Mouse (Mus musculus): Measurements from ENCODE around the gene 0610012G03Rik.
A peak's percentile ranks its signal among the peaks of the same experiment; 100 is the strongest.
"Not testable (repeated sequence)": the region's sequence is repeated elsewhere in the genome, so short reads cannot be mapped to it uniquely, and the experiment has no call there.

0610012G03Rik gene

DNA sequence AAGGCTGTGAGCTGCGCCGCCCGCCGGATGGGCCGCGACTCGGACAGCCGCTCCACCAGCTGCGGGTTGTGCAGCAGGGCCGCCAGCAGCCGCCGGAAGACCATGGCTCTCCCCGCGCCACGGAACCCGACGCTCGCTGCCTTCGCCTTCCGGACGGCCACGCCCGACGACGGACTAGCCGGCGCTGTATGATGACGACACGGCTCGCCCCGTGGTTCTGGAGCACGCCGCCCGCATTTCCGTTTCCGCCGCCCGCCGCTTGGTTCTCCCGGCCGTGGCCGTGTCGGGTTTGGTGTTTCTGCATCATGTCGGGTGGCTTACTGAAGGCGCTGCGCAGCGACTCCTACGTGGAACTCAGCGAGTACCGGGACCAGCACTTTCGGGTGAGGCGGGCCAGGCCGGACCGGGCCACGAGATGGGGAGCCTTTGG lies at the start of gene 0610012G03Rik, which contains the start of gene Ncbp2:
0610012G03Rik (minus strand) TSS at position 150 of the 430 bp plus-strand sequence.
Ncbp2 (plus strand) TSS at position 169 of the 430 bp plus-strand sequence.
- DNase-seq (ENCODE audit: low read depth, low spot score) = peak; percentile 93

DNA sequence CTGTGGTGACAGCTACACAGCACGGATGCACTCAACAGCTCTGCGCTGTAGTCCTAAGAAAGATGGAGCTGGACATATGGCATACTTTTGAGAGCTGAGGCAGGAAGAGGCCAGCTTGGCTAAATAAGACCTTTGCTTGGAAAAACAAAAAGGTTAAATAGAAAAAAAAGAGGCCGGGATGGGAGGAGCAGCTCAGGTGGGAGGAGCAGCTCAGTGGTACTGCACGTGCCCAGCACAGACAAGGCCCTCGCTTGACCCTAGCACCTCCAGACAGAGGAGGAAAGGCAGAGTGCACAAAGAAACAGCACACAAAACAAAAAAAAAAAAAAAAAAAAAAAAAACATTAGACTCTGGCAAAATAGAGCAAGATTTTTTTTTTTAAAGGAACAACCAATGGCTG lies 48.1 kb upstream of the 0610012G03Rik start:
- DNase-seq (ENCODE audit: low read depth, low spot score) = no peak

DNA sequence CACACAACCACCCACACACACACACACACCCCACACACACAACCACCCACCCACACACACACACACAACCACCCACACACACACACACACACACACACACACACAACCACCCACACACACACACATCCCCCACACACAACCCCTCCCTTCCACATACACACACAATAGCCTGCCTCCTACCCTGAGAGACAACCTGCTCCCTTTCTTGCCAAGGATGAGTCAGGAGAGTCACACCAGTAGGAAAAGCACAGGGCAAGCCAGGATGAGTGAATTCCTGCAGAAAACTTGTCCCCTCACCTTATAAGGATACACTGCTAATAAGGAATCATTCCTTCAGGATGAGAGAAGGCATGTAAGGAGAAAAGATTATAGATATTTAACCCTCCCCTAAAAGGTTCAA lies 45.7 kb upstream of the 0610012G03Rik start:
- DNase-seq (ENCODE audit: low read depth, low spot score) = no peak

DNA sequence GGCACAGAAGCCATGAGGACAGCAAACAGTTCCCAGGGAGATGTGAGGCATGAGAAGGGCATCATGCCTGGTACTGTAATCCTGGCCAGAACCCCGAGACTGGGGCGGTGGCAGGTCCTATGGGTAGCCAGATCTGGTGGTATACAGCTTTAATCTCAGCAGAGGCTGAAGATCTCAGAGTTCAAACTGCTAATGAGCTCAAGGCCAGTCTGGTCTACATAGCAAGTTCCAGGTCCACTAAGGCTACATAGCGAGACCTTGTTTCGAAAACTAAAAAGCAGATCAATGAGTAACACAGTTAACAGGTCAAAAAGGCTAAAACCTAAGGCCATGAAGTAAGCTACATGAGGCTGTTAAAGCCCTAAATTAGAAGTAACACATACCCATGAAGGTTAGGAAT lies 44.9 kb upstream of the 0610012G03Rik start:
- DNase-seq (ENCODE audit: low read depth, low spot score) = no peak

DNA sequence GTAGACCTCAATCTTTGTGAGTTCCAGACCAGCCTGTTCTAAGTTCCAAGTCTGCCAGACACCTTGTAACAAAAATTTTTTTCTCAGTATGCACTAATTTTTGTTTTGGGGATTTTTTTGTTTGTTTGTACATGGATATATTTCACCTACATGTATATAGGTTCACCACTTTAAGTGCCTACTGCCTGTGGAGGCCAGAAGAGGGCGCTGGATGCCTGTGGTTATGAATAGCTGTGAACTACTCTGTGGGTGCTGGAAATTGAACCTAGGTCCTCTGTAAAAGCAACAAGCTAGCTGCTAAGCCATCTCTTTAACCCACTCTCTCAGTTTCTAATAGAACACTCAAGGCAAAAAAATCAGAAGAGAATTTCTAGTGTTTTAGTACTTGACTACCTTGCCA lies 43.7 kb upstream of the 0610012G03Rik start:
- DNase-seq (ENCODE audit: low read depth, low spot score) = peak; percentile 54

DNA sequence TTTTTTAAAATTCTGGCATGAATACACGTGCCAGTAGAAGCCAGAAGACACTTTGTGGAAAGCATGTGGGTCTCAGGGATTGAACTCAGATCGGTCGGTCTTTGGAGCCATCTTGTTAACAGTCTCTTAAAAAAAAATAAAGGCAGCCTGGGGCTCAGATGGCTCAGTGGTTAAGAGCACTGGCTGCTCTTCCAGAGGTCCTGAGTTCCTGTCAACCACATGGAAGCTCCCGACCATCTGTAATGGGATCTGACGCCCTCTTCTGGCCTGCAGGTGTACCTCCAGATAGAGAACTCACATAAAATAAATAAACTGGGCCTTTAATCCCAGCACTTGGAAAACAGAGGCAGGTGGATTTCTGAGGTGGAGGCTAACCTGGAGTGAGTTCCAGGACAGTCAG lies 32.7 kb upstream of the 0610012G03Rik start:
- peak; percentile 82 for DNase-seq (ENCODE audit: low read depth, low spot score)

DNA sequence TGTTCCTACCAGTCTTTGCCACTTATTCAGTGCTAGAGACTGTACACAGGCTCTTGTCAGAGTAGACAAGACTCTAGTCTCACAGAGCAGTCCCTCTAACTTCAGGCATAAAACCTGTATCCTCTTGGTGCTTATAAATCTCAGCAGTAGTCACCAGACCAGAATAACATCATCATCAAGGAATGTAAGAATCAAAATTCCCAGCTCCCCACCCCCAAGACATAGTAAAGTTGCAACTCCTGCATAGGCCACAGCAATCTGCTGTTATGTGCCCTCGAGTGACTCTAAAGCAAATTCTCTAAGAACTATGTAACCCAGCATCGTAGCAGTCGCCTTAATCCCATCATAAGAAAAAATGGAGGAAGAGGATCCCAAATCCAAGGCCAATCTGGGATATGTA lies 31.2 kb upstream of the 0610012G03Rik start:
- no peak for DNase-seq (ENCODE audit: low read depth, low spot score)

DNA sequence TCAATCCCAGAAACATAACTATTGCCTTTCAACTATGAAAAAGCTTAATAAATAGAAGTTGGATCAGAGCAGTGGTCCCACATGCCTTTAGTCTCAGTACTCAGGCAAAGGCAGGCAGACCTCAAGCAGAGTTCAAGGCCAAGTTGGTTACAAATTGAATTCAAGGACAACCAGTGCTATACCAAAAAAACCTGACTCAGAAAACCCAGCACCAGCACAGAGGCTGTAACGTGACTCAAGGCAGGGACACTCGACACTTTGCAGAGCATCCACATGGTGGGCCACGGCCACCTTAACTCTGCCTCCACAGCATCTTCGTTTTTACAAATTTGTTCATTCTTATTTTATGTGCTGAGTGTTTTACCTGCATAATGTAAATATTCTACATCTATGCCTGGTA lies 27.0 kb upstream of the 0610012G03Rik start:
- no peak for DNase-seq (ENCODE audit: low read depth, low spot score)

DNA sequence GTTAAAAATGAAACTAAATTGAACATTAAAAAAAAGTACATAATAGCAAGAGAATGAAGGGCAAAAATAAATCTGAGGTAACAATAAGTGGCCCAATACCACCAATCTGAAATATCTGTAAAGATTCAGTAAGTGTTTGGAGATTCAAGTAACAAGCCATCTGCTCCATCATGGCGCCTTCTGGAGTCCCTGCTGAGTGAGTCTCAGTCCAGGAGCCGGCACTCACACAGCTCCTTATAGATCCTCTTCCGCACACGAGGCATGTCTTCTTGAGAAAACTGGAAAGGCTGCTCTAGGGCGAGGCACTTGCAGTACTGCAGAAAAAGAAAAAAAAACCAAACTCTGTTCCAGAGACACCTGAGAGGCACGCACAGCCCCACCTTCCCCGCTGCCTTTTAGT lies 14.9 kb upstream of the 0610012G03Rik start:
- no peak for DNase-seq (ENCODE audit: low read depth, low spot score)

DNA sequence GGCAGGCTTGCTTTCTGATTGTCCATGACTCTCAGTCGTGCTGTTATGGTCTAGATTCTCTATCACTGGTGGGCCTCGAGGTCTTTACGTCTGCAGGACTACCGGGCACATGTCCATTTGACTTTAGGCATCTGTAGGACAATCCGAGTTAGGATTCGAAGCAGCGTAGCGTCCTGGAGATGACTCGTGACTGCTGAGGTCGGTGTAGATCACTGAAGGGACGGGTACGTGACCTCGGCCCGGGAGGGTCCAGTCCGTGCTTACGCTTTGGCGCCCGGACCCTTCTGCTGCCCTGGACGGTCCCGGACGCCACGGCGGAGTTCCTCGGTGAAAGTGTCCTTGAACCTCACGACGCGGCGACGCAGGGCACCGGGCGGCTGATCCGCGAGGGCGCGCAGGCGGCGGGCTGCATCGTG lies 385 bp downstream of the 0610012G03Rik start:
- DNase-seq (ENCODE audit: low read depth, low spot score) = no peak

DNA sequence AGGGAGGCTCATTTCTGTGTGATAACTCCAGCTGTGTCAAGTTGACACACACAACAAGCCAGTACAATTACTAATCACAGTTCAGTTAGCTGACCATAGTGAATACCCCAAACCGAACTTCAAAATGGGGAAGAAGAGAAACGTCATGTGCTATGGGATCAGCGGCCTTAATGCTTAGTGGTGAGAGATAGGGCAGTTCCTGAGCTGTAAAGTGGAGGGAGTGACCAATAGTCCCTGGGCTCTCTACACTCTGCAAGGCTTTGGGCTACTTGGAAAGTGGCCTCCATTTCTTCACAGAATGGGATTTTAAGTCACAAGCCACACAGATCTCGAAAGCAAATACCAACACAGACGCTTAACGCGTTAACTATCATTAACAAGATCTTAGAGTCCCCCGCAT lies 961 bp downstream of the 0610012G03Rik start:
- no peak for DNase-seq (ENCODE audit: low read depth, low spot score)

DNA sequence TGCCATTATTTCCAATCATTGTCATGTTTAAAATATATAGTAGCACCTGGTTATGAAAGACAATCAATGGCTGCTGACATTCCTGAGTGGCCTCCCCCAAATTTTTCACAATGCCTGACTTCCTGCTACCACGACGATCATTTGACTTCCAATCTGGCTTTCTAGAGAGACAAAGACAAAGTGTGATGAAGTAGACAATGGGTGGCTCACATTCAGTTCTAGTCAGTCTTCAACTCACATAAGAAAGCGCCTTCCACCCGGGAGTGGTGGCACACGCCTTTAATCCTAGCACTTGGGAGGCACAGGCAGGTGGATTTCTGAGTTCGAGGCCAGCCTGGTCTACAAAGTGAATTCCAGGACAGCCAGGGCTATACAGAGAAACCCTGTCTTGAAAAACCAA lies 2.3 kb downstream of the 0610012G03Rik start:
- not testable (repeated sequence) for DNase-seq (ENCODE audit: low read depth, low spot score)

DNA sequence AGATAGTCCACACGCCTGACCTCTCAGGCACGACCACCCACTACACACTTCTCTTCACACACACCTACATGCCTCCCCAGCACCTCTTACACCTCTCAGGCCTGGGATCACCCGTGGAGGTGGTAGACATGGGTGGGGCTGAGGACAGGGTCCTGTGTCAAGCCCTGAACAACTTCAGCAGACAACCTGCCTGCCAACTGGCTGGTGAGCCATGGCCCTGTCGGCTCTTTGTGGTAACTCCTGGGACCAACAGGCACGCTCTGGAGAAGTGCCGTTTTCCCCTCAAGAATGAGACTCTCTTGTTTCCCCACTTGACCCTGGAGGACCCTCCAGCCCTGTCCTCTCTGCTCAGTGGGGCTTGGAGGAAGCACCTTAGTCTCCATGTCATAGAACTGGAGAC lies 2.9 kb downstream of the 0610012G03Rik start:
- no peak for DNase-seq (ENCODE audit: low read depth, low spot score)

DNA sequence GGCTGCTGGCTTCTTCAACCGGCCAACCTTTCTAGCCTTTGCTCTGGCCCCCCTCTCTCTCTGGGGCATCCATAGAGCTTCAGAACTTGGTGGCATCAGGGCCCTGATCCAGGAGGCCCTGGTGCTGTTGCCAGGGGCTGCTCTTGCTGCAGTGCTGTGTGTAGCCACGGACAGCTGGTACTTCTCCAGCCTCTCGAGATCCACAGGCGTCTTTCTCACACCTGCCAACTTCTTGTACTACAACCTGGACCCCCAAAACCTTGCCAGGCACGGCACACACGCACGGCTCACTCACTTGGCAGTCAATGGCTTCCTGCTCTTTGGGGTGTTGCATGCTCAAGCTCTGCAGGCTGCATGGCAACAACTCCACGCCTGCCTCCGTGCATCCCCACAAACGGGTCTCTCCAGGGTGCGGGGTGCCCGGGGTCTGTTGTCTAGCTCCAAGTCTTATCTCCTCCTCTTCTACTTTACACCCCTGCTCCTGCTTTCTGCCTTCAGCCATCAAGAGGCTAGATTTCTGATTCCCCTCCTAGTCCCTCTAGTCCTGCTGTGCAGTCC lies 3.5 kb downstream of the 0610012G03Rik start:
- DNase-seq (ENCODE audit: low read depth, low spot score) = no peak

DNA sequence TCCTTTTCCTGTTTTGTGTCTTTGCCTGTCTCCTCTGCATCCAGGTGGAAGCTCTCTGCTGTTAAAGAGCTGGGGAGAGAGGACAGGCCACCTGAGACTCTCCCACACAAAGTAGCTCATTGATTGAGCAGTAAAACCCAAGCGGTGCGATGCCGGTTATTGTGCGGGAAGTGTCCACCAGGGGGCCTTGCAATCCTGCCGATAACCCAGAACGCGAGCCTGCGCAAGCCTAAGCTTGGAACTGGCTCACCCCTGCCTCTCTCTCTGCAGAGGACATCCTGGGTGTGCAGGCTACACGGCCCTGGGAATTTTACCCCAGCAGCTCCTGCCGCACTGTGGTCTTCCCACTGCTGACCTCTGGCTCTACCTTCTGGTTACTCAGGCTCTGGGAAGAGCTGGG lies 4.3 kb downstream of the 0610012G03Rik start:
- DNase-seq (ENCODE audit: low read depth, low spot score) = peak; percentile 78

DNA sequence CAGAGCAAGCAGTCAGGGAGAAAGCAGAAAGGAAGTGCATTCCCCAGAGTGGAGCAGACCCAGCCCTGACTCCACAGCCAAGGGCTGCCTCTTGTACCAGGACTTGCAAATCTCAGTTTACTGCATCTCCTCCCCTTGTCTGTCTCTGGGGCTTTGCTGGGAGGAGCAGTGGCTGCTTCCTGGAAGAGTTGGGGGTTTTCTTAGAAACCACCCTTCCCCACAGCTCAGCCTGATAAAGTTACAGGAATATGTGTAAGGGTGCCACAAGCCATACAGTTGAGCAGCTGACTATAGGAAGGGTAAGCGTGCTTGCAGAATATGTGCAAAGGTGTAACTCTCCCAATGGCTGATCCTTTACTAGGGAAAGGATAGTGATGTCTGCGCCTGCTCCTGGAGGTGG lies 7.7 kb downstream of the 0610012G03Rik start:
- DNase-seq (ENCODE audit: low read depth, low spot score) = no peak

DNA sequence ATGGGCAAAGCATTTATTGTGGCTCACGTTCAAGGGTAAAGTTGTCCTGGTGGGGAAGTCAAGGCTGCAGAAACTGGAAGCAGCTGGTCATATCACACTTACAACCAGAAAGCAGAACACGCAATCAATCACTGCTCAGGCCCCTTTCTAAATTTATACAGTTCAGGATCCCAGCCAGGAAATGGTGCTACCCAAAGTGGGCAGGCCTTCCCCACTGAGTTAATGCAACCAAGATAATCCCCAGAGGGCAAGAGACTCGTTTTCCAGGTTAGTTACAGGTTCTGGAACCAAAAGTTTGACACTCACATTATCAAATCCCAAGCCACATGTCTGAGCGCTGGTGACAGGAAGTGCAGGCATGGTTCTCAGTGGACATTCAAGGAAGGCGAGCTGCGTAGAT lies 9.4 kb downstream of the 0610012G03Rik start:
- no peak for DNase-seq (ENCODE audit: low read depth, low spot score)

DNA sequence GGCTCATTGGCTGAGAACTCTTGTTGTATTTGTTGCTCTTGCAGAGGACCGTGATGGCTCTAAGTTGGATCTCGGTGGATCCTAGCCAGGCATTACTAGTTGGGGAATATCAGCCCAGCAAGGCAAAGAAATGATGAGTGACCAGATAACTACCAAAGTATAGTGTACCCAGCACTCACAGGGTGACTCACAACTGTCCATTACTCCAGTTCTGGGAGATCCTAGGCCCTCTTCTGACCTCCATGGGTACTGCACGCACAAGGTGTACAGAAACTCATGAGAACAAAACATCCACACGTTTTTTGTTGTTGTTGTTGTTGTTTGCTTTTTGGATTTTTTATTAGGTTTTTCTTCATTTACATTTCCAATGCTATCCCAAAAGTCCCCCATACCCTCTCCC lies 11.7 kb downstream of the 0610012G03Rik start:
- DNase-seq (ENCODE audit: low read depth, low spot score) = no peak

DNA sequence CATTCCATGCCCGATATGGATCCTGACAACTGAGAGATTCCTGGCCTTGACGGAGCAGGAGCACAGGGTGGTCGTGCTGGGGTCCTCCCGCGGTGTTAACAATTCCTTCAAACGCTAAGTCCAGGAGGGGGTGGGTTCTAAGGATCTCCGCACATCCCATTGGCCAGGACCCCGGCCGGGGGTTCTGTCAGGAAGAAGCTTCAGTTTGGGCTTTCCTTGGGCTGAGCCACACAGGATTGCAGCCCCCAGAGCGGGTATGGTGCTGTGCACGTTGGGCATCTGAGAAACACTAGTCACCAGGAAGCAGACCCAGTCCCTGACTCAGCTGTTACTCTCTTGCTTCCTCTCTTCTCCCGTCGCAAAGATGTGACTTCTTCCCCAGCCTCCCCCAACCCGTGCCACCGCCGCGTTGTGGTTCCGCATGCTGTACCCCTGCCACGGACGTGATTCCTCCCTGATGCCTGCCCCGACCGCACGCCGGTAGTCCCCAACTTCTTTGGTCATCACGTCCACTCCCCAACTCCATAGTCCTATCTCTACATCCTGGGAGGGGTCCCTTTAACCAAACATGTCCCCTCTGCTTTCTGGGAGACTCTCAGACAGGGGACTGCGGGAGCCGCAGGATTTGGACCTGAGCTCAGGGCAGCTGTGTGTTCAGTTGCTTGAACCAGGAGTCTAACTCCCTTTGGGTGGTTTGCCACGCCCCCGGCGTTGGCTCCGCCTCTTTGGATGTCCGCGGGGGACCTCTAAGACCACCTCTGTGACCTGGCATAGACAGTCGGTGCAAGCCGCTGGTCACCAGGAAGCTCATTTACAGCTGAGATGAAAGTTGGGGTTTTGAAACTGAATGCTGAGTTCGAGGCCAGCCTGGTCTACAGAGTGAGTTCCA lies 13.0 kb downstream of the 0610012G03Rik start:
- DNase-seq (ENCODE audit: low read depth, low spot score) = no peak

DNA sequence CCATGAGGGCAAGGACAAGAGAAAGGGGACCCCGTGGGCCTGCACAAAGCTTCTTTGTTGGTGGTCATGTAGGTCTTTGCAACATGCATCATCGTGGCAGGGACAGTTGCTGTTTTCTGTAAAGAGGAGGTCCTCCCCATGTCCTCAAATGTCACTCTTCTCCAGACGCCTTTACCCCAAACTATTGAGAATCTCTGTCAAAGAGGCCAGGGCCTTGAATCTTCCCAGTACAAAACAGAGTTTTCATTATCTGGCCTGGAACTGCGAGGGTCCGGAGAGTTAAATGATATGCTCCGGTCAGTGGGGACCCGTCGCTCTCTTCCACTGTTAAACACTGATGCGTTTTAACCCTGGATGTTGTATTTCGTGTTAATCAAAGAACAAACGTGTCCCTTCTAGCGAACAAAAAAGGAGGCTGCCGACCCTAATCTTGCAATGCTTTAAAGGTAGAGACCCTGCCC lies 13.7 kb downstream of the 0610012G03Rik start:
- DNase-seq (ENCODE audit: low read depth, low spot score) = no peak

DNA sequence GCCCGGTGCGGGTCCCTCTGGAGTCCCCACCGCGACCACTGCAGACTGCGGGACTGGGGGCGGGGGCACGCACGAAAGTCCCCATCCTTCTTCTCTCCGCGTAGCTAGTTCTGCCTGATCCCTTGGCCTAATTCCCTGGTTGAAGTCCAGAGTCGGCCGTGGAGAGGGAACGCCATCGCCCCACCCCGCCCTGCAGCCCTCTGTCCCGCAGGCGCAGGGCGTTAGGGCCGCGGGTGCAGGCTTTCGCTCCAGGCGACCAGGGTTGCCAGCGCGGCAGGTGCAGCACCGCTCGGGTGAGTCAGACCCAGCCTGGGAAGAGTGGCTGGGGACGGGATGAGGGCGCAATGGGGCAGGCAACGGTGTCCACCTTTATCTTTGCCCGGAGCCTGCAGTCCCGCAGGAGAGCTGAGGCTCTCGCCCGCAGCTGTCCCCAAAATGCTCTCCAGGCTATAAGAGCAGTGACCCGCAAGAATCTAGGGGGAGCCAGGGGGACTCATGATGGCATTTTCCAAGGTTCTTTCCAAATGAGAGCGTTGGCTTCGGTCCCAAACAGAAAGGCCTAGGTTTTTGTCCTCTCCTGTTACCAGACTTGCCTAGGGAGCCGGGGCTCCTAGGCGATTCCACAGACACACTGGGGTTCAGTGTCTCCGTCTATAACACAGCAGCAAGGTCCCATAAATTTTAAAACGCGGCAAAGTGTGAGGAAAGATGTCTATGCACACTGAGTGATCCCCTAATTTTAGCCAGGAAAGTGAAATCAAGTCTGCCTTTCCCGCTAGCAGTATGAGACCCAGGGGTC lies 14.3 kb downstream of the 0610012G03Rik start, which contains the start of gene Pigz:
Pigz (plus strand) TSS at position 101 of the 799 bp plus-strand sequence.
- no peak for DNase-seq (ENCODE audit: low read depth, low spot score)
